Mouse (Mus musculus): ENCODE measurements around the gene Sept3.

Sept3 gene

GRCm38 (mm10) chr15:82338593-82339112 is 64.0 kb downstream of the Sept3 start, which contains the start of the genes Naga, Pheta2 and Smdt1:
TSS of gene Naga (minus strand) at chr15:82338925.
TSS of gene Pheta2 (plus strand) at chr15:82338942.
TSS of gene Smdt1 (plus strand) at chr15:82338959.
- in situ Hi-C loops (cut with MboI; ENCODE audit: low sequenced_read_pairs), result no loop called here

- in situ Hi-C loops (cut with MboI; ENCODE audit: low sequenced_read_pairs), result no loop called here
Observed at GRCm38 (mm10) chr15:82339150-82339549, 64.5 kb downstream of the Sept3 start.

- in situ Hi-C loops (cut with MboI; ENCODE audit: low sequenced_read_pairs), result no loop called here
Observed at GRCm38 (mm10) chr15:82339634-82340254, 65.1 kb downstream of the Sept3 start.

- in situ Hi-C loops (cut with MboI; ENCODE audit: low sequenced_read_pairs), result no loop called here
Observed at GRCm38 (mm10) chr15:82340414-82341035, 65.8 kb downstream of the Sept3 start.

GRCm38 (mm10) chr15:82341036-82341501 is 66.4 kb downstream of the Sept3 start:
- in situ Hi-C loops (cut with MboI; ENCODE audit: low sequenced_read_pairs), result no loop called here

GRCm38 (mm10) chr15:82341675-82342542 is 67.2 kb downstream of the Sept3 start:
- in situ Hi-C loops (cut with MboI; ENCODE audit: low sequenced_read_pairs), result no loop called here

GRCm38 (mm10) chr15:82342543-82342935 is 67.8 kb downstream of the Sept3 start:
- in situ Hi-C loops (cut with MboI; ENCODE audit: low sequenced_read_pairs), result no loop called here

- in situ Hi-C loops (cut with MboI; ENCODE audit: low sequenced_read_pairs), result no loop called here
Observed at GRCm38 (mm10) chr15:82343368-82344287, 68.9 kb downstream of the Sept3 start.

Data from CH12F3 (cell line).